Mouse (Mus musculus) myocyte (in vitro differentiated cells): ENCODE measurements around the gene Prkg2.

Experiments
- E2F4 ChIP-seq: IDR thresholded peaks from one replicate; pipeline ENCODE4 v1.6.1; 2011; ENCODE audit warnings: mild to moderate bottlenecking, control low read depth, moderate library complexity; ENCODE audit not compliant: insufficient read depth
- MAX ChIP-seq: IDR thresholded peaks from one replicate; pipeline ENCODE4 v1.6.1; 2011; ENCODE audit warnings: low read depth, mild to moderate bottlenecking, control low read depth
- MYOD1 ChIP-seq, 3 experiments: IDR thresholded peaks; one replicate each; pipeline ENCODE4 v1.6.1; 2011; ENCODE audit warnings: control low read depth in 2 of 3, low read depth in 2 of 3, mild to moderate bottlenecking in 2 of 3, moderate library complexity in 1 of 3; ENCODE audit not compliant: insufficient read length in 2 of 3, control insufficient read depth in 1 of 3
- MYOG ChIP-seq, 3 experiments: IDR thresholded peaks; one replicate each; pipeline ENCODE4 v1.6.1; 2011; ENCODE audit warnings: control low read depth in 2 of 3, low read depth in 2 of 3, mild to moderate bottlenecking in 2 of 3; ENCODE audit not compliant: insufficient read length in 2 of 3, control insufficient read depth in 1 of 3, insufficient read depth in 1 of 3
- POLR2A ChIP-seq: IDR thresholded peaks from one replicate; pipeline ENCODE4 v1.6.1; 2011; ENCODE audit warnings: low read depth, mild to moderate bottlenecking, control low read depth, moderate library complexity; ENCODE audit not compliant: insufficient read length
- POLR2AphosphoS2 ChIP-seq: IDR thresholded peaks from one replicate; pipeline ENCODE4 v1.6.1; 2011; ENCODE audit warnings: low read depth, control low read depth; ENCODE audit not compliant: insufficient read length
- REST ChIP-seq: IDR thresholded peaks from one replicate; pipeline ENCODE4 v1.6.1; 2011; ENCODE audit warnings: mild to moderate bottlenecking, control low read depth, moderate library complexity; ENCODE audit not compliant: insufficient read depth, insufficient read length
- SRF ChIP-seq: IDR thresholded peaks from one replicate; pipeline ENCODE4 v1.6.1; 2011; ENCODE audit warnings: low read depth; ENCODE audit not compliant: control insufficient read depth, insufficient read length
- TCF12 ChIP-seq: IDR thresholded peaks from one replicate; pipeline ENCODE4 v1.6.1; 2011; ENCODE audit warnings: mild to moderate bottlenecking, control low read depth; ENCODE audit not compliant: poor library complexity, insufficient read depth, severe bottlenecking
- TCF3 ChIP-seq: IDR thresholded peaks from one replicate; pipeline ENCODE4 v1.6.1; 2011; ENCODE audit warnings: low read depth, control low read depth; ENCODE audit not compliant: insufficient read length
- USF1 ChIP-seq: IDR thresholded peaks from one replicate; pipeline ENCODE4 v1.6.1; 2011; ENCODE audit warnings: low read depth, mild to moderate bottlenecking, control low read depth, moderate library complexity

DNA sequence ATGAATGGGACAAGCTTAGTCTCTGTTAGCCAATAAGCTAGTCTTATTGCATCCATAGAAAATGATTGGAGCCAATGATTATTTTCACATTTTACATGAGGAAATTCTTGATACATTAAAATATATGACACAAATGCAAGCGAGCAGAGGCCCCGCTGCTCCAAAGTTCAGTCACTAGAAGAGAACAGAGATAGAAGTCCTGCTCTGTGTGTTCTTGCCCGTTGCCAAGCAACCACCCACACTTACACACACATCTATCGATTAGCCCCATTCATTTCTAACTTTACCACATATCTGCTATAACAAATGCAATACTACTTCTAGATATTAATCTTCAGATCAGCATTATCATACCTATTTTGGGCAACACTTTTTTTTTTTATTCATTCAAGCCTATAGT lies 85.6 kb downstream of the Prkg2 start:
- no peak for TF ChIP-seq E2F4
- TF ChIP-seq TCF12: no peak
- TF ChIP-seq POLR2A: no peak
- TF ChIP-seq MAX: no peak
- no peak for TF ChIP-seq REST
- TF ChIP-seq USF1: no peak
- TF ChIP-seq MYOG (IDR thresholded peaks at IDR 0.05; ENCODE audit: control insufficient read depth in 1 of 3, insufficient read depth in 1 of 3, insufficient read length in 2 of 3, low read depth in 2 of 3): no peak
- TF ChIP-seq POLR2AphosphoS2: no peak
- TF ChIP-seq TCF3: no peak
- TF ChIP-seq MYOD1 (IDR thresholded peaks at IDR 0.05; ENCODE audit: control insufficient read depth in 1 of 3, insufficient read length in 2 of 3, low read depth in 2 of 3): no peak
- TF ChIP-seq SRF: no peak
